Mouse (Mus musculus) lung, postnatal 0 days (tissue): ENCODE measurements around the gene Rc3h2.

Experiments
- CTCF ChIP-seq: IDR thresholded peaks from 2 replicates; pipeline ENCODE4 v1.5.1; 2016; ENCODE audit warnings: antibody characterized with exemption, mild to moderate bottlenecking
- EP300 ChIP-seq: IDR thresholded peaks from 2 replicates; pipeline ENCODE4 v1.6.1; 2016; ENCODE audit warnings: antibody characterized with exemption, mild to moderate bottlenecking, control low read depth

DNA sequence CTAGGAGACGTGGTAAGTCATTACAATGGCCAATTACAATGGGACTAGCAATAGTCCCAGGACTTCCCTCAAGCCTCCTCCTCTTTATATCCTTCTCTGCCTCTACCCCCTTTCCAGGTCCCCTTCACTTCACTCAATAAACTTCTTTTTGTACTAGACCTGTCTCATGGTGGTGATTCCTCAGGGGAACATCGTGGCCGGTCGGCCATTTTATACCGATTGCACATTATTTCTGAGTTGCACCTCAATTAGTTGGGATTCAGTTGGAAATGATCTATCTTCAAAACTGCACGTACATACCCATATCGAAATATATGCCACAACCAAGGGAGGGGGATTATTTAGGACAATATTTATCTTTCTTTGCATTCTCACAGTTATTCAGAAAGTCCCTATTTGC is 8.9 kb upstream of the Rc3h2 start:
- TF ChIP-seq CTCF (no peak), EP300 (no peak)
